Mouse (Mus musculus) spleen, adult 2 months (tissue): Measurements from ENCODE around the gene Adam1a. TPM values are rescaled to one million over a fixed set of nuclear protein-coding genes. Genes with fewer than 3 reads are reported as not detected.
A peak's percentile ranks its signal among the peaks of the same experiment; 100 is the strongest.

ENCODE experiments used
- DNase-seq, 2 experiments: peaks; one replicate each; pipeline versions ENCODE4 v3.0.0 to v3.0.0-alpha.2; 2012 to 2021; ENCODE audit warnings: low spot score in 2 of 2, low read depth in 1 of 2
- H3K27ac ChIP-seq: fragments of 200-500 bp; 2 replicates; pipeline ENCODE4 v1.5.1; 2012; ENCODE audit warnings: low read length, inconsistent platforms; ENCODE audit not compliant: insufficient read depth
- H3K27me3 ChIP-seq: fragments of 200-500 bp; 2 replicates; pipeline ENCODE4 v1.6.1; 2012; ENCODE audit warnings: mild to moderate bottlenecking, moderate library complexity, low read length, inconsistent platforms; ENCODE audit not compliant: control insufficient read depth, insufficient read depth
- H3K36me3 ChIP-seq: fragments of 200-500 bp; 2 replicates; pipeline ENCODE4 v1.6.1; 2012; ENCODE audit warnings: mild to moderate bottlenecking, low read length, inconsistent platforms; ENCODE audit not compliant: control insufficient read depth, insufficient read depth
- H3K4me1 ChIP-seq: fragments of 200-500 bp; 2 replicates; pipeline ENCODE4 v1.6.1; 2011; ENCODE audit warnings: inconsistent platforms; ENCODE audit not compliant: control insufficient read depth, insufficient read depth, insufficient read length
- H3K4me3 ChIP-seq: fragments of 200-500 bp; 2 replicates; pipeline ENCODE4 v1.5.1; 2011; ENCODE audit warnings: mild to moderate bottlenecking, inconsistent platforms; ENCODE audit not compliant: insufficient read depth, insufficient read length; ENCODE audit errors: extremely low read depth
- CTCF ChIP-seq: fragments of 200-500 bp; IDR thresholded peaks from 2 replicates; pipeline ENCODE4 v1.5.1; 2011; ENCODE audit warnings: mild to moderate bottlenecking, inconsistent platforms; ENCODE audit not compliant: insufficient read depth, insufficient read length, insufficient replicate concordance; ENCODE audit errors: extremely low read depth
- POLR2A ChIP-seq: fragments of 200-500 bp; IDR thresholded peaks from 2 replicates; pipeline ENCODE4 v1.6.1; 2011; ENCODE audit warnings: low read depth, low read length, inconsistent platforms
- WGBS: fragments of 180-500 bp; shearing (Covaris S2); methylation state at CpG from one replicate; pipeline ENCODE4 v1.1.7; 2018; 5-methylcytosine and 5-hydroxymethylcytosine counted together
- polyA plus RNA-seq: library from polyadenylated mRNA; depleted of rRNA; stranded (reverse); fragments of >200 nt; gene quantifications from 2 replicates; pipeline ENCODE4 v1.2.3, GENCODE M21; 2012

Adam1a gene
- polyA plus RNA-seq, 1 experiment, result 2.8 TPM

- no peak for DNase-seq
- WGBS, result 79% methylated on average over 7 of the region's 7 CpGs
- H3K4me3 ChIP-seq, result no peak overlapping the region
- TF ChIP-seq POLR2A, result no peak
- peaks cover 2% of the 10 kb centered on the region; the same call in 1 of the 2 replicates for H3K4me1 ChIP-seq
- H3K36me3 ChIP-seq, result peaks cover 3% of the 10 kb centered on the region; the same call in 1 of the 2 replicates
- no peak overlapping the region for H3K27ac ChIP-seq
- H3K27me3 ChIP-seq, result no peaks in the 10 kb centered on the region
Measured at GRCm38 (mm10) chr5:121541235-121541634, 4.0 kb downstream of the Adam1a start.

DNA sequence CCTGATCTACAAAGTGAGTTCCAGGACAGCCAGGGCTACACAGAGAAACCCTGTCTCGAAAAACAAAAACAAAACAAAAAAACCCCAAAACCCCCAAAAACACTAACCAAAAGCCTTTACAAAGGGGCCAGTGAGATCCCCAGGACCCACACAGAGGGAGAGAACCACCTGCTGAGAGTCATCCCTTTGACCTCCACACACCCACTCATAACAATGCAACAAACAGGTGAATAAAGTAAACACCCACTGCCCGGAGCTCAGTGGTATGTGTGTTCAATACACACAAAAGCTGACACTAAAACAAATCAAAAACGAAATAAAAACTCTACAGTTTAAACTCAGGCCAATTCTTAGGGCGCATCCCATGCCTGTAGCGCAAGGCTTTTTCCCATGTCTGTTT lies 5.2 kb downstream of the Adam1a start:
- H3K27ac ChIP-seq, result no peak overlapping the region
- H3K27me3 ChIP-seq, result no peaks in the 10 kb centered on the region
- WGBS, result 94% methylated on average over 5 of the region's 5 CpGs
- peaks cover 11% of the 10 kb centered on the region for H3K36me3 ChIP-seq
- peaks cover 2% of the 10 kb centered on the region; the same call in 1 of the 2 replicates for H3K4me1 ChIP-seq
- DNase-seq, result no peak
- TF ChIP-seq CTCF, result no peak
- TF ChIP-seq POLR2A, result no peak
- H3K4me3 ChIP-seq, result no peak overlapping the region

GRCm38 (mm10) chr5:121537588-121537987 lies 7.7 kb downstream of the Adam1a start:
- Histone ChIP-seq H3K36me3 (peaks cover 26% of the 10 kb centered on the region), H3K27me3 (no peaks in the 10 kb centered on the region)
- 97% methylated on average over 2 of the region's 2 CpGs for WGBS

DNA sequence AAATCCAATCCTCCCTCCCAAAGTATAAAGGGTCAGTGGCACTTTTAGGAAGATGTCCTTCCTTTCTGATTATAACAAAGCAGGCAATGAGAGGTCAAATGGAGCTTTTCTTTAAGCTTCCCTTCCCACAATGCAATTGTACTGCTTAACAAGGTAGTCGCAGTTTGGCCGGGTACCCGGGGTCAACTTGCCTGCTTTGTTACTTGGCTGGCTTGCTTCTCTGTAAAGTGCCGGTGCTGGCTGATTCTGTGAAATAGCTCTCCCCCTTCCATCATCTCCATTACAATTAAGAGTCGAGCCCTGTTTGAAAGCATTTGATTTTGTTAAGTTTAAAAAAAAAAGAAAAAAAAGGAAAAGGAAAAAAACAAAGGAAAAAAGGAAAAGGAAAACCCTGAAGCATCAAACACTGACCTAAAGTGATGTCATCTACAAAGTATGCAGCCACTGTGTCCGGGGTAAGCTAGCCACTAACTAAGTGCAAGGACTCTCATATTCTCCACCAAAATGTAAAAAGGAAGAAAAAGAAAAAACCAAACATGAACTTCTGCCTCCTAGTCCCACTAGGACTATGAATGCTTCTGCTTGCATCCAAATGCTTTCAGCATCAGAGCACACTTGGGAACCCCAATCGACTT lies 8.2 kb downstream of the Adam1a start:
- Histone ChIP-seq H3K27me3 (no peaks in the 10 kb centered on the region), H3K4me3 (no peak overlapping the region), H3K27ac (no peak overlapping the region), H3K4me1 (no peaks in the 10 kb centered on the region), H3K36me3 (peaks cover 27% of the 10 kb centered on the region)
- TF ChIP-seq POLR2A (no peak), CTCF (no peak)
- no peak for DNase-seq
- 85% methylated on average over 7 of the region's 7 CpGs for WGBS

More at GRCm38 (mm10) chr5:121537588-121537987, 7.7 kb downstream of the Adam1a start:
- TF ChIP-seq POLR2A (no peak), CTCF (no peak)
- Histone ChIP-seq H3K4me1 (no peaks in the 10 kb centered on the region), H3K27ac (no peak overlapping the region), H3K4me3 (no peak overlapping the region)
- DNase-seq, result no peak

GRCm38 (mm10) chr5:121535116-121535515 lies 10.2 kb downstream of the Adam1a start:
- DNase-seq, result no peak
- H3K27ac ChIP-seq, result no peak overlapping the region
- no peaks in the 10 kb centered on the region for H3K27me3 ChIP-seq
- H3K4me1 ChIP-seq, result no peaks in the 10 kb centered on the region
- H3K4me3 ChIP-seq, result no peak overlapping the region
- TF ChIP-seq POLR2A, result no peak
- TF ChIP-seq CTCF, result no peak
- H3K36me3 ChIP-seq, result peaks cover 35% of the 10 kb centered on the region
- WGBS, result 67% methylated on average over 3 of the region's 3 CpGs

GRCm38 (mm10) chr5:121534521-121534920 lies 10.8 kb downstream of the Adam1a start:
- no peaks in the 10 kb centered on the region for H3K27me3 ChIP-seq
- no peak overlapping the region for H3K4me3 ChIP-seq
- 89% methylated on average over 5 of the region's 5 CpGs for WGBS
- H3K4me1 ChIP-seq, result no peaks in the 10 kb centered on the region
- peak in 1 of 2 experiments; percentile 7 for DNase-seq
- TF ChIP-seq POLR2A, result no peak
- TF ChIP-seq CTCF, result no peak
- peaks cover 39% of the 10 kb centered on the region for H3K36me3 ChIP-seq
- no peak overlapping the region for H3K27ac ChIP-seq

DNA sequence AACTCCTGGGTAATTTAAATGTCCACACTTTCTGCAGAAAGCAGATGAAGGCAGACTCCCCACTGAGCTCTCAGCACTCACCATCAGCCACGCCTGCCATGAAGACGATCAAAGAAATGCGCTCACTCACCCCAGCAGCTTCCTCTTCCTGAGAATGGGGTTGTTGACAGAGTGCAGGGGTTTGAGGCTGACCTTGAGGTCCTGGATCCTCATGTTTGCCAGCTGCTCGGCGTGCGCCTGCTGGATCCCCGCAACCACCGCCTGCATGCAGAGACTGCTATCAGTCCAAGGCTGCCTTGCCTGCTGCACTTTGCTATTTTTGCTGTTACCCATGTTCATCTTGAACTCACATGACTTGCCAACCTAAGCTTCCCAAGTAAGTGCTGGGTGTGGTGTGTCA lies 18.3 kb downstream of the Adam1a start:
- 86% methylated on average over 8 of the region's 8 CpGs for WGBS
- Histone ChIP-seq H3K27ac (no peak overlapping the region), H3K36me3 (peaks cover 57% of the 10 kb centered on the region), H3K4me1 (no peaks in the 10 kb centered on the region), H3K4me3 (no peak overlapping the region), H3K27me3 (no peaks in the 10 kb centered on the region)
- TF ChIP-seq POLR2A, result no peak
- TF ChIP-seq CTCF, result no peak
- no peak for DNase-seq
